Mouse (Mus musculus) cerebellum, adult 11 months (tissue): ENCODE measurements around the gene Zcchc24.
"Not testable (repeated sequence)": the region's sequence is repeated elsewhere in the genome, so short reads cannot be mapped to it uniquely, and the experiment has no call there.

Experiments used
- DNase-seq: peaks from one replicate; pipeline ENCODE4 v3.0.0; 2022

Gene Zcchc24

GRCm38 (mm10) chr14:25768915-25769625 is at the start of gene Zcchc24:
Gene Zcchc24 (minus strand): TSS chr14:25769039.
- DNase-seq: peak; percentile 34

DNA sequence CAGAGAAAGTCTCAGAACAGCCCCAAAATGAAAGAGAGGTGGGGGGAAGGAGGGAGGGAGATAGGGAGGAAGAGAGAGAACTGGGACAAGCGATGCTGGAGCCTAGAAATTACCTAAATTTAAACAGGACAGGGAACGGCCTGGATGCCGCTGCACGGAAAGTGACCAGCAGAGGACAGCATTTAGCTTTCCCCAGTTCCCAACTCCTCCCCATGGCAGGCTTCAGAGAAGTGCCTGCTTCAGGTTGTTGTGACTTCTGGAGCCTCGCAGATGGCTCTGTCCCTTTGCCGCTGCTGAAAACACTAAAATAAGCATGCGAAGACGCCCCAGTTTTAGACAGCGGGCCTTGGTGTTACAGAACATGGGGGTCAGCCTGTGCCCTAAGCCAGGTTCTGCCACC is 47.6 kb upstream of the Zcchc24 start:
- DNase-seq: peak; percentile 51

GRCm38 (mm10) chr14:25814140-25814539 is 45.3 kb upstream of the Zcchc24 start:
- DNase-seq: no peak

DNA sequence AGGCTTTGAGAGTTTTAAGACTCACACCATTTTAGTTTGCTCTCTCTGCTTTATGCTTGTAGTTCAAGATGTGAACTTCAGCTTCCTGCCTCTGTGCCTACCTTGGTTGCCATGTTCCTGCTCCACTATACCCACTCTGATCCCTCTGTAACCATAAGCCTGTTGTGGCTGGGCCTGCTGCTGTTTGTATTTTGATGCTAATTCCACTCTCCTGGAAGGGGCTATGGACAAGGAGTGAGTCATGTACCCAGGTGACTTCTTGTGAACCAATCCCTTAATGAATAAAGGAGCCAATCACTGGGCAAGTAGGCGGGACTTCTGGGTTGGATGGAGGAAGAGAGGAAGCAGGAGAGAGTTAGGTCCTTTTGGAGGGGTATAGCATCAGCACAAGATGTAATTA is 42.2 kb upstream of the Zcchc24 start:
- DNase-seq: not testable (repeated sequence)

- no peak for DNase-seq
Measured at GRCm38 (mm10) chr14:25806561-25806960, 37.7 kb upstream of the Zcchc24 start.

GRCm38 (mm10) chr14:25805871-25806270 is 37.0 kb upstream of the Zcchc24 start:
- no peak for DNase-seq

- DNase-seq: no peak
Measured at GRCm38 (mm10) chr14:25803246-25803809, 34.5 kb upstream of the Zcchc24 start.

DNA sequence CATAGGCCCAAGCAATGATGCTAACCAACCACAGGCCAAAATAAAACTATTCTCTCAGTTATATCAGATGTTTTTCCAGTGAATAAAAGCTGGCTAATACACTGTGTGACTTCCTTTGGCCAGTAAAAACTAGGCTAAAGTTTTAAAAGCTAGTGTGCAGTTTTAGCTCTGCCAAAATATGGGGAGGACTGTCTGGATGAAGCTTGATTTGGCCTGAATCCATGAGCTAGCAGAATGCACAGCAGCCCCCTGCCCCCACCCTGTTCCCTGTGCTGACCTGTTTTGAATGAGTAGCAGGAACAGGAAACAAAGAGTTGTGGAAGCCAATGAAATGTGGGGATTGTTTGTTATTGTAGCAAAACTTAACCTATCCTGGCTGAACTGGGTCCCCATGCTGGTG is 33.7 kb upstream of the Zcchc24 start:
- no peak for DNase-seq

DNA sequence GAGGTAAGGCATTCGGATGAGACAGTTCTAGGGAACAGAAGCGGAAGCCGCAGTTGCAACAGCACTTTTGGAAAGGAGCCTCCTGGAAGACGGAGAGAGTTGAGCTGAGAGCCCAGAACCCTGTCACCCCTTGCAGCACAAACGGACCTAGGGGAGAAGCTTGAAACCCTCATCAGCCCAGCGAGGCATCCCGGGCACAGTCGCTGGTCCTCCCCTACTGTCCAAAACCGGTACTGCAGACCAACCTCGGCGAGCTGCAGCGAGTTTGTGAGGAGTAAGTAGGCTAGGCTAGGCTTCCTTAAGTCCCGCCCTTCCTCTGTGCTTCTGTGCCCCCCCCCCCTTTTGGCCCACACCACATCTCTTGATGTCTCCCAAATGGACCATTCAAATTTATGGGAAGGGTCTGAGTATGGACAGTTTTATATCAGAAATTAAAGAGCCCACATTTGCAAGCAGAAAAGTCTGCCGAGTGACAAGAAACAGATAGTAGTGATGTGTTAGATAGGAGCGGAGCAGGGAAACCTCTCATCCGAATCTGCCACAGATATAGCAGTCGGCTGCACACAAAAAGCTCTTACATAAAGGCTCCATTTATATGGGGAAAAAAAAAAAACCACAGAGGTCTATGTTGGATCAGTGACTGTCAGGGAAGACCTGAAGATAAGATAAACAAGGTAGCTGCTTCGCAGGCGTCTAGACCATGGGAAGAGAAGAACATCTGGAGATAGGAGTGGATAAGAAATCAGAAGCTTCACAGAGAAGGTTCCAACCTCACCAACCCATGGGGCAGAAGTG is 31.5 kb upstream of the Zcchc24 start:
- DNase-seq: peak; percentile 58

- DNase-seq: no peak
Measured at GRCm38 (mm10) chr14:25796619-25797018, 27.8 kb upstream of the Zcchc24 start.

GRCm38 (mm10) chr14:25795561-25796174 is 26.8 kb upstream of the Zcchc24 start:
- no peak for DNase-seq

DNA sequence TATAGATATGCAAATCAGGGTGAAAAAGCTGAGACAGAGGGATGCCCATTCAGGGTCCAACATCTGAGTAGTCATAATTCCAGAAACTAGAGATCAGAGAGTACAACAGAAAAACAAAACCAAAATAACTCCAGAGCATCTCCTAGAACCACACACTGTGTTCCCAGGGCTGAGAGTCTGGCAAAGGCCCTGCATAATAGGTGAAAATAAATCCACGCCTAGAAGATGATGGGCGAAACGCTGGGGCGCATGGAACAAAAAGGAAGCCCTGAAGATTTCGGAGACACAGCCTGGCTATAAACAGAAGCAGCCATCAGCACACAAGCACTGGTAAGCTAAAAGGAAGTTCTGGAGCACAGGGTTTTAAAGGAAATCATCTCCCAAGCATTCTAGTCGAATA is 26.2 kb upstream of the Zcchc24 start:
- DNase-seq: no peak

DNA sequence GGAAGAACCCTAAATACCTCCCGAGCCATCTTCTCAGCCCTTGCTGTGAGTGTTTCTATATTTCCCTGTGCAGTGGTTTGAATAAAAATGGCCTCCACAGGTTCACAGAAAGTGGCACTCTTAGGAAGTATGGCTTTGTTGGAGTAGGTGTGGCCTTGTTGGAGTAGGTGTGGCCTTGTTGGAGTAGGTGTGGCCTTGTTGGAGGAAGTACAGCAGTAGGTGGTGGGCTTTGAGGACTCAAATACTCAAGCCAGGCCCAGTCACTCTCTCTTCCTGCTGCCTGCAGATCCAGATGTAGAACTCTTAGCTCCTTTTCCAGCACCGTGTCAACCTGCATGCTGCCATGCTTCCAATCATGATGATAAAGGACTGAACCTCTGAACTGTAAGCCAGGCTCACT is 25.5 kb upstream of the Zcchc24 start:
- DNase-seq: no peak

GRCm38 (mm10) chr14:25790768-25791302 is 22.0 kb upstream of the Zcchc24 start:
- no peak for DNase-seq

DNA sequence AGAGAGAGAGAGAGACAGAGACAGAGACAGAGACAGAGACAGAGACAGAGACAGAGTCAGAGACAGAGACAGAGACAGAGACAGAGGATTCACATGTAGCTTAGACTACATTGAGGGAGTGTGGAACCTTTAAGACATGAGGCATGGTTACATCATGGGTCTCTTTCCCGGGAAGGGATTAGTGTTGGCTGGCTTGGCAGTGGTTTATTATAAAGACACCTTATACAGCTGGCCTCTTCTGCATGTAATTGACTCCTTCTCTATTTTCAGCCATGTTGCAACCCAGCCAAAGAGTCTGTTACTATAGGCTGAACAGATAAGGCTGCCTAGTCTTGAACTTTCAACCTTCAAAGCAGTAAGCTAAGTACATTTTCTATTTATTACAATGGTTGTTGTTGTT is 21.1 kb upstream of the Zcchc24 start:
- no peak for DNase-seq

DNA sequence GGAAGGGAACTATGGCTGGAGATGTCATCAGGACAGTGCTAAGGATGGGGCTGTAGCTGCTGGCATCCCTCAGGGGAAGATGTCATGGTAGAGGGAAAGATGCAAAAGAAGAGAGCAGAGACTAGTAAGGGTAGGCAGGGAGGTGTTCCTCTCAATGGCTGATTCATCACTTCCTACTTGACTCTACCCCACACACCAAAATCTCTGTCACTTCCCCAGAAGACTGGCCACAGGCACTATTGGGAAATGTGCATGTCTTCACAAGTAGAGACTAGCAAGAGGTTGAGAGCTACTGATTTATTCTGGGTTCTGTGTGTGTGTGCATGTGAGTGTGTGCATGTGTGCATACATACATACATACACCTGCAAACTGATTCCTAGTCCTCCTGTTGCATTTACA is 20.4 kb upstream of the Zcchc24 start:
- no peak for DNase-seq

DNA sequence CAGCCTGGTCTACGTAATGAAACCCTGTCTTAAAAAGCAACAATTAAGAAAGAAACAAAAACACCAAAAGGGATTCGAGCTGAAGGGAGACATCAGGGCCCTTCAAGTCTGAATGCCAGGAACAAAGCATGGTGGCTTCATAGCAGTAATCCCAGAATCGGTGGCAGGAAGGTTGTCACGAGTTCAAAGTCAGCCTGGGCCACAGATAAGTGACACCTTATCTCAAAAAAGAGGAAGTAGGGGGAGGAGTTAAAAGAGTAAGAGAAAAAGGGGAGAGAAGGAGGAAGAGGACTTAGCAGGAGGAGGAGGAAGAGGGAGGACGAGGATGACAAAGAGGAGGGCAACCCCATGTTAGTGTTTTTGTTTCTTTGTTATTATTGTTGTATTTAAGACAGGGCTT is 19.4 kb upstream of the Zcchc24 start:
- DNase-seq: no peak

GRCm38 (mm10) chr14:25787387-25787910 is 18.6 kb upstream of the Zcchc24 start:
- DNase-seq: no peak

DNA sequence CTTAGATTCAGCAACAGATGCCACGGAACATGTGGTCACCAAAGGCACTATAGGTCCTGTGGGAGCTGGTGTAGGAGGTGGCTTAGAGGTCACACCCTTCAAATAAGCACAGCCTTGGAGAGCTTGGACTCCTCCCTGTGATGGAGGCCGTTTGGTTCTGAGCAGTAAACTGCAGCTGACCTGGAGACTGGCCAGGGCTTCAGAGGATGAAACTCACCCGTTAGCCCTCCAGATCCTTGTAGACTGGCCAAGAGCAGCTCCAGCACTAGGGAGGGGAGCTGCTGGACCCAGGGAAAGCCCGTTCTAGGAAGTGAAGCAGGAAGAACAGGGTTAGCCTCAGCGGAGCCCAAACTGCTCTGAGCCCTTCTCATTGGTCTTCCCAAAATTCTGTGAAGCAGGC is 18.1 kb upstream of the Zcchc24 start:
- DNase-seq: no peak

GRCm38 (mm10) chr14:25785210-25785609 is 16.4 kb upstream of the Zcchc24 start:
- DNase-seq: no peak

- DNase-seq: no peak
Measured at GRCm38 (mm10) chr14:25783220-25783619, 14.4 kb upstream of the Zcchc24 start.

DNA sequence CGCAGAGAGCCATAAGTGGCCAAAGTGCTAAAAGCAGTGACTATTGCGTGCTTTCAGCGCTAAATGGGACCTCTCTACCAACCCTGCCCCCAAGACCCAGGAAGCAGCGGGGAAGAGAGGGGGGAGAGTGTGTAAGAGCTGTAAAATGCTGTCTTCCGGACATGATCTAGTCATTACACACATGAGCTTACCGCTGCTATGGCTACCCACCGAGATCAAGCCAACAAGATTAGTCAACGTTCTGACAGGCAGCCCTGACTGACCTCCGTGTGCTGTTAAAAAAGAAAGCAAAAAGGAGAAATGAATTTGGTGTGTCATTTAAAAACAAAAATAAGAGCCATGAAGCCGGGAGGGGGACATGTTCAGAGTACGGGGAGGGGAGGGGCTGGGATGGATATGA is 11.8 kb upstream of the Zcchc24 start:
- no peak for DNase-seq

DNA sequence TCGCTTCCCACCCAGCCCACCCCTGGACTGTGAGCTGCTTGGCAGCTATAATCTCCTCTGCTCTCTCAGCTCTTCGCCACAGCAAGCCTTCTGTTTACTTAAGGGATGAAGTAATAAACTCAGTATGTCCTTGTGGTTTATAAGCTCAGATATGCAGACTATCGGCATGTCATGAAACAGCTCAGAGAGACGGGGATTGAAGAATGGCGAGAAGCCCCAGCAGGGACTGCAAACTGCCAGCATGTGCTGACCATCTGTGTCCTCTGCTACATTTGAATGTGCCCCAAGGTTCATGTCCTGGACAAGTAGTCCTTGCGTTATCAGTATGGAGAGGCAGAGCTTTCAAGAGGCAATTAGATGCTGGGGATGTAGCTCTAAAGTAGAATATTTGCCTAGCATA is 7.5 kb upstream of the Zcchc24 start:
- no peak for DNase-seq
